Mouse (Mus musculus): ENCODE results near the gene Pik3r3. TPM values are rescaled to one million over a fixed set of nuclear protein-coding genes. Genes with fewer than 3 reads are reported as not detected.
"Not testable (repeated sequence)": the region's sequence is repeated elsewhere in the genome, so short reads cannot be mapped to it uniquely, and the experiment has no call there.

Pik3r3 gene
- polyA plus RNA-seq, 1 experiment from 2014 or later, result 15.6 TPM

DNA sequence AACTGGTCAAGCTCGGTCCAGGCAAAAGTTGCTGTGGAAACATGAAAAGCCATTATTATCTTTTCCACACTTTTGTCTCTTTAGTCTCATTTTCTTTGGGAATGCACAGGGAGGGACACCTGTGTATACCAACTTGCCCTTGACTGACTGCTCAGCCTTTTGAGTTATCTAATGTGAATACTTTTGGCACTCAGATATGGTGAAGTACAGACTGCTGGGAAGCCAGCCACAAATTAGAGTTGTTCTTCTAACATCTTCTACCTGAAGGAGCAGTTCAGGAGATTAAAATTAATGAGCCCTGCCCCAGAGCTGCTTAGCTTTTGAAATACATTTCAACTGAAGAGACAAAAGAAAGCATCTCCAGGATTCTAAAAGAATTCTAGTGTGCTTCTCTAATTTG, 2.4 kb upstream of the Pik3r3 start:
- DNase-seq (ENCODE audit: low read depth, low spot score) (no peak), ATAC-seq (no peak)
- POLR2A ChIA-PET, result interaction anchor here (0.6 to 0.9 kb wide), 2 partner anchors 16 to 69 kb away, joined by 3 read pairs; no protein-coding TSS in a partner anchor
- no peak for TF ChIP-seq CTCF (IDR thresholded peaks at IDR 0.05)
- in situ Hi-C loops (cut with MboI; ENCODE audit: low pct_unique_long_range_greater_than_20kb), result no loop called here
- CTCF ChIA-PET, result no interaction called here
- no peaks in the 10 kb centered on the region for H3K27me3 ChIP-seq

DNA sequence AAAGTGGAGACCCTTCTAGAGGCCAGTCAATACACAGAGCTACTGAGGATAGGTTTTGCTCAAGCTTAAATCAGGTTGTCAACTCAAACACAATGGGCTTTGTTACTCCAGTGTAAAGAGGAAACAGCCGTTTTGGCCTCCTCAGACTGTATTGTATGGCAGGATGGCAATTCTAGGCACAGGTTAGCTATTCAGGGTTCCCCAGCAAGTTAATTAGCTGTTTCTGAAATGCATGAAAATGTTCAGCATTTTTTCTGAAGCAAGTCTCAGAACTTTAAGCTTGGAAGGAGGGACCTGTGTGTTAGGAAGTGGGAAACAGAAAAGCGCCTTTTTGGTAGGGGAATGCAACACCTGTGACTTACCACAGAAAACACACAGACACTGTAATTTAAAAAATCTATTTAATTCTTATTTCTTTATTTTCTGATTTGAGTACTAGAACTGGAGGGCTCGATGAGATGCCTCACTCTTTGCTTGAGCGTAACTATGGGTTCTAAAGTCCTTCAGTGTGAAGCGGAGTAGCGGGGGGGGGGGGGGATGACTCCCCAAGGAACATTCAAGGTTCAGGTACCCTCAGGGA, 1.3 kb upstream of the Pik3r3 start:
- no peak for TF ChIP-seq CTCF (IDR thresholded peaks at IDR 0.05)
- ChIA-PET CTCF (no interaction called here), POLR2A (interaction anchor here (0.6 to 0.7 kb wide), 2 partner anchors 142 to 343 kb away, joined by 4 to 5 read pairs; no protein-coding TSS in a partner anchor)
- ATAC-seq, result no peak
- DNase-seq (ENCODE audit: low read depth, low spot score), result no peak
- in situ Hi-C loops (cut with MboI; ENCODE audit: low pct_unique_long_range_greater_than_20kb), result no loop called here
- H3K27me3 ChIP-seq, result no peaks in the 10 kb centered on the region

DNA sequence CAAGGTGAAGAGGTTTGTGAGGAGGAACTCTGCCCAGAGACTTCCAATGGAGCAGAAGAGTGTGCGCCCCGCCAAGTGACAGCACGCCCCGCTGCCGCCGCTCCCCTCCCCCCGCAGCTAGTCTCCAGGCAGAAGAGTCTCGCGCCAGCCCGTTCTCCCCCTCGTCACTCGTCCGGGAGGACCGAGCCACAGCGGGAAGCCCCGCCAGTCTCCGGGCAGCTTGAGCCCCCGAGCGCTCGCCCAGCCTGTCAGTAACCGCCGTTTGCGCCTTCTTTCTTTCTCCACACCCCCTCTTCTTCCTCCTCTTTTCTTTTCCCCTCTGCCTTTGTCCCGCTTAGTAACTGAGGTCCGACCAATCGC, 658 bp upstream of the Pik3r3 start:
- no peak for DNase-seq (ENCODE audit: low read depth, low spot score)
- ChIA-PET CTCF (interaction anchor here (1.4 kb wide), 1 partner anchor 9 kb away, joined by 3 read pairs; no protein-coding TSS in a partner anchor), POLR2A (no interaction called here)
- peak; percentile 55 for ATAC-seq
- in situ Hi-C loops (cut with MboI; ENCODE audit: low pct_unique_long_range_greater_than_20kb), result no loop called here
- no peaks in the 10 kb centered on the region for H3K27me3 ChIP-seq
- TF ChIP-seq CTCF (IDR thresholded peaks at IDR 0.05), result no peak

DNA sequence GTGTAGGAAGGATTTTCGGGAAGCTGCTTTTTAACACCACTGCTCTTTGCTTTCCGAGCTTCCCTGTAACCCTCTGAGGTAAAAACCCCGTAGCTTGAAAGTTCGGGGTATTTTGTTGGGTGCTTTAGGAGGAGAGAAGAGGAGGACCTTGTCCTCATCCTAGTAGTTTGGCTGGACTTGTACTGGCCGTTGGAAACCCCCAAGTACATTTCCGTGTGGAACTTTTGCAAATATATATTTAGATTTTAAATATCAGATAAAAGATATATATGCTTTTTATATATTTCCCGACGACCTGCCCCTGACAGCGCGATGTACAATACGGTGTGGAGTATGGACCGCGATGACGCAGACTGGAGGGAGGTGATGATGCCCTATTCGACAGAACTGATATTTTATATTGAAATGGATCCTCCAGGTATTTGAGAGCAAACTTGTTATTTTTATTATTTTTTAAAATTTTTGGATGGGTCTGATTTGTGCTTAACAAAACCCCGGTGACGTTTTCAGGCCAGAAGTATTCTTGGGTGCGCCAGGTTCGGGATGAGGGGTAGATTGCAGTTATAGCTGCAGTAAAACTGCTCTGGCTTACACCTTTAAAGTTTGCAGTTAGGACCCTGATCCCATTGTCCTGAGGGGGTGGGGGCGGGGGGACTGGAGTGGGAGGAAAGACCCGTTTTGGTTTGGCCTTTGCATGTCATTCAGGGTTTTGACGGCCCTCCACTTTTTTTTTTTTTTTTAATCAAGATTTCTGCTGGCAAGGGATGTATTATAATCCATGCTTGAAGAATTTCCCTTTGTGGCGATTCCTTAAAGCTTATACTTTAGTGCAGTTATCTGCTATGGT, 801 bp downstream of the Pik3r3 start:
- DNase-seq (ENCODE audit: low read depth, low spot score), result no peak
- ChIA-PET POLR2A (interaction anchor here (0.6 kb wide), 1 partner anchor 44 kb away, joined by 5 read pairs; no protein-coding TSS in a partner anchor), CTCF (interaction anchor here (1.4 kb wide), 1 partner anchor 10 kb away, joined by 3 read pairs; no protein-coding TSS in a partner anchor)
- H3K27me3 ChIP-seq, result no peaks in the 10 kb centered on the region
- in situ Hi-C loops (cut with MboI; ENCODE audit: low pct_unique_long_range_greater_than_20kb), result no loop called here
- no peak for ATAC-seq
- TF ChIP-seq CTCF (IDR thresholded peaks at IDR 0.05), result no peak

DNA sequence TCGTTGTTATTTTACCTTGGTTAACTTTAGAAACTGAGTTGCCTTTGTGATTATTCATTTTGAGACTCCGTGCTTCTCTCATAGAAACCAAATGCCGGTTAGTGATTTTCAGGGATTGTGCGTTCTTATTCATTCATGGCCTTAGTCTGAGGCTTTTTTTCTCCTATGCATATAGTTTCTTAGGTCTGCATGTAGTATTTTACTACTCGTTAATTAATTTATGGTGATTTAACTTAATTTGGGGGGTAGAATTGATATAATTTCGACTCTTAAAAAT, 1.4 kb downstream of the Pik3r3 start:
- no peaks in the 10 kb centered on the region for H3K27me3 ChIP-seq
- POLR2A ChIA-PET, result no interaction called here
- DNase-seq (ENCODE audit: low read depth, low spot score), result no peak
- TF ChIP-seq CTCF (IDR thresholded peaks at IDR 0.05), result no peak
- no peak for ATAC-seq
- CTCF ChIA-PET, result no interaction called here
- in situ Hi-C loops (cut with MboI; ENCODE audit: low pct_unique_long_range_greater_than_20kb), result no loop called here

DNA sequence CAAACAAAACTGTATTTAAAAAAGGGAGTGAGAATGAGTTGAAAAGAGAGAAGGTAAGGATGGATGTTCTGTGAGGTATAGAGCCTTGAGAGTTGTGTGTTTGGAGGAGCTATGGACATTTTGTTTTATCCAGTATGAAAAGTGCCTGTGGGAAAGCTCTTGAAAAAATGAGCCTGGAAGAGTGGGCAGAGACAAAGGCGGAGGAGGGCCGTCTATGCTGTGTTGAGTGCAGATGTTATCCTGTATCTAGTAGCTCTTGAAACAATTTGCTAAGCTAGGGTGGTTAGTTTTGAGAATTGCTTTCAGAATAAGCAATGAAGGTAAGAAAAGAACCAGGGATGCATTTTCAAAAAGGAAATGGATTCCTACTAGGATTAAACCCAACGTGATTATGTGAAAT, 22.0 kb downstream of the Pik3r3 start:
- H3K27me3 ChIP-seq, result no peaks in the 10 kb centered on the region
- CTCF ChIA-PET, result interaction anchor here (1.2 kb wide), 1 partner anchor 39 kb away, joined by 3 read pairs; no protein-coding TSS in a partner anchor
- no peak for TF ChIP-seq CTCF (IDR thresholded peaks at IDR 0.05)
- POLR2A ChIA-PET, result no interaction called here
- ATAC-seq (no peak), DNase-seq (ENCODE audit: low read depth, low spot score) (no peak)
- in situ Hi-C loops (cut with MboI; ENCODE audit: low pct_unique_long_range_greater_than_20kb), result no loop called here

DNA sequence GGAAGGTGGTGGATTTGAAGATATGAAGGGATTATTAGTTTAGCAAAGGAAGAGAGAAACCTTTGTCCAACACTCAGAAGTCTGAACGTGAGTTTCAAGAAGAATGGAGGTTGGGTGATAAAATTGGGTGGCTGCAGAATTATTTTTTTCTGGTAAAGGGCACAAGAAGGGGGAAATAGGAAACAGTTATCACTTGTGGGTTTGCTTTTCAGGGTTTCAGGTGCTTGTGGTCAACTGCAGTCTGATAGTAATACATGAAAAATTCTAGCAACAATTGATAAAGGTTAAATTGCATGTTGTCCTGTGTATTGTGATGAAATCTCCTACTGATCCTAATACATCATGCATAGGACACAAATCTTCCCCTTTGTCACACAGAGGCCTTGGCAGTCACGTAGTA, 22.8 kb downstream of the Pik3r3 start:
- POLR2A ChIA-PET, result no interaction called here
- no peak for ATAC-seq
- no peak for DNase-seq (ENCODE audit: low read depth, low spot score)
- TF ChIP-seq CTCF (IDR thresholded peaks at IDR 0.05), result no peak
- H3K27me3 ChIP-seq, result no peaks in the 10 kb centered on the region
- CTCF ChIA-PET, result interaction anchor here (1.2 kb wide), 1 partner anchor 39 kb away, joined by 3 read pairs; no protein-coding TSS in a partner anchor
- in situ Hi-C loops (cut with MboI; ENCODE audit: low pct_unique_long_range_greater_than_20kb), result no loop called here

DNA sequence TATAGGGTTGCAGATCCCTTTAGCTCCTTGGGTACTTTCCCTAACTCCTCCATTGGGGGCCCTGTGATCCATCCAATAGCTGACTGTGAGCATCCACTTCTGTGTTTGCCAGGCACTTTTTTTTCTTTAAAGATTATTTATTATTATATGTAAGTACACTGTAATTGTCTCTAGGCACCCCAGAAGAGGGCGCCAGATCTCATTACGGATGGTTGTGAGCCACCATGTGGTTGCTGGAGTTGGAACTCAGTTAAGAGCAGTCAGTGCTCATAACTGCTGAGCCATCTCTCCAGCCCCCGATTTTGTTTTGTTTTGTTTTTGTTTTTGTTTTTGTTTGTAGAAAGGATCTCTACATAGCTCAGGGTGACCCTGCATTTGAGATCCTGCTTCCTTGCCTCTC, 24.5 kb downstream of the Pik3r3 start:
- POLR2A ChIA-PET, result interaction anchor here (0.5 kb wide), 1 partner anchor 74 kb away, joined by 3 read pairs; no protein-coding TSS in a partner anchor
- in situ Hi-C loops (cut with MboI; ENCODE audit: low pct_unique_long_range_greater_than_20kb); H3K27me3 ChIP-seq; ATAC-seq; DNase-seq (ENCODE audit: low read depth, low spot score): not testable (repeated sequence)
- CTCF ChIA-PET, result interaction anchor here (1.7 kb wide), 1 partner anchor 14 kb away, joined by 3 read pairs; no protein-coding TSS in a partner anchor
- TF ChIP-seq CTCF (IDR thresholded peaks at IDR 0.05), result peak; percentile 45

DNA sequence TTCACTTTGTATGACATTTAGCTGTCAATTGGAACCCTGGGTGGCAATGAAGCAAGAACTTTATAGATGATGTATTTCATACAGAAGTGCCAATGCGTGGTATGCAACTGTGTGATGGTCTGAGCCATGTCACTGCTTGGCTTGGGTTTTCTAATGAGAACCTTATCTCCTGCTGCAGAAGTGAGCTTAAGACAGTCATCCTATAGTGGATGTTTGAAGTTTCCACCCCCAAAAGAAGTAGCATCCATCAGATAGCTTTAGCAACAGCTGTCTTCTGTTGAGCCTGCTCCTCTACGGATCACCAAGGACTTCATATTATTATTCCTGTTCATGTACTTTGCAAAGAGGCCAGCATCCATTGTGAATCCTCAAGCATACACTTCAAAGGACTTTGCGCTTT, 28.6 kb downstream of the Pik3r3 start:
- DNase-seq (ENCODE audit: low read depth, low spot score) (no peak), ATAC-seq (no peak)
- no peak for TF ChIP-seq CTCF (IDR thresholded peaks at IDR 0.05)

DNA sequence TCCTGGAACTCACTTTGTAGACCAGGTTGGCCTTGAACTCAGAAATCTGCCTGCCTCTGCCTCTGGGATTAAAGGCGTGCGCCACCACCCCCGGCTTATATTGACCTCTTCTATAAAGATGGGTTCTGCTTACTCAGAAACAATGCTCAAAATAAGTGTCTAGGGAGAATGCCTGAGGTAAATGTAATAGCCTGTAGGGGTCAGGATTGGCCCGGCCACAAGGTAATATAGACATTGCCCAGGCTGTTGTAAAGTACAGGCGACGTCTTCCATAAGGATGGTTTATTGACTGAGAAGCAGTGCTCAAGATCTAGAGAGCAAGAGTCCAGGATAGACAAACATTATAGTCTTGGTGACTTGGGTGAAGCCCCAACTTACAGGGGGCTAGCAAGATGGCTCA, 46.8 kb downstream of the Pik3r3 start:
- no peak for DNase-seq (ENCODE audit: low read depth, low spot score)
- no peak for TF ChIP-seq CTCF (IDR thresholded peaks at IDR 0.05)
- ATAC-seq, result no peak
- POLR2A ChIA-PET, result no interaction called here
- CTCF ChIA-PET, result no interaction called here
- no peaks in the 10 kb centered on the region for H3K27me3 ChIP-seq
- in situ Hi-C loops (cut with MboI; ENCODE audit: low pct_unique_long_range_greater_than_20kb), result no loop called here

More for the DNA sequence above, 28.6 kb downstream of the Pik3r3 start:
- ChIA-PET CTCF (interaction anchor here (1.7 kb wide), 1 partner anchor 11 kb away, joined by 4 read pairs; no protein-coding TSS in a partner anchor), POLR2A (no interaction called here)
- H3K27me3 ChIP-seq, result no peaks in the 10 kb centered on the region
- in situ Hi-C loops (cut with MboI; ENCODE audit: low pct_unique_long_range_greater_than_20kb), result no loop called here

DNA sequence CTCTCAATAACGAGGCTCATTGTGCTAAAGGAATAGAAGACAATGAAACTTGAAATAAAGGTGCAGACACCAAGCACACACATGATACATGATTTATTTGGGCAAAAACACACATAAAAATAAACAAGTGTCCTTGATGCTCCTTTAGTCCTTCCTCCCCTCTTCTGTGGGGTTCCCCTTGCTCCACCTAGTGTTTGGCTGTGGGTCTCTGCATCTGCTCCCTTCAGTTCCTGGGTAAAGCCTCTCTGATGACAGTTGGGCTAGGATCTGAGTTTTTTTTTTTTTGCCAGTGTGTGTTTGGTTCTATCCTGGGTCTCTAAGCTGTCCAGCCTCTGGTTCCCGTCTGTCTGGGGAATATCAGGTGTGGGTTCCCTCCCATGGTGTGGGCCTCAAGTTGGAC, 60.8 kb downstream of the Pik3r3 start:
- DNase-seq (ENCODE audit: low read depth, low spot score), result no peak

More for the DNA sequence above, 60.8 kb downstream of the Pik3r3 start:
- H3K27me3 ChIP-seq, result no peaks in the 10 kb centered on the region
- POLR2A ChIA-PET, result no interaction called here
- CTCF ChIA-PET, result interaction anchor here (1.2 to 1.5 kb wide), 5 partner anchors 17 to 38 kb away, joined by 3 read pairs; no protein-coding TSS in a partner anchor
- peak; percentile 54 for TF ChIP-seq CTCF (IDR thresholded peaks at IDR 0.05)
- in situ Hi-C loops (cut with MboI; ENCODE audit: low pct_unique_long_range_greater_than_20kb), result loop anchor here (5.0 kb wide), 1 partner anchor 110 kb away; the partner anchor contains the start of genes 1700042G07Rik and Gm49337
- no peak for ATAC-seq
